Mouse (Mus musculus): ENCODE measurements around the gene St3gal2.
A peak's percentile ranks its signal among the peaks of the same experiment; 100 is the strongest.
"Not testable (repeated sequence)": the region's sequence is repeated elsewhere in the genome, so short reads cannot be mapped to it uniquely, and the experiment has no call there.

St3gal2 gene

DNA sequence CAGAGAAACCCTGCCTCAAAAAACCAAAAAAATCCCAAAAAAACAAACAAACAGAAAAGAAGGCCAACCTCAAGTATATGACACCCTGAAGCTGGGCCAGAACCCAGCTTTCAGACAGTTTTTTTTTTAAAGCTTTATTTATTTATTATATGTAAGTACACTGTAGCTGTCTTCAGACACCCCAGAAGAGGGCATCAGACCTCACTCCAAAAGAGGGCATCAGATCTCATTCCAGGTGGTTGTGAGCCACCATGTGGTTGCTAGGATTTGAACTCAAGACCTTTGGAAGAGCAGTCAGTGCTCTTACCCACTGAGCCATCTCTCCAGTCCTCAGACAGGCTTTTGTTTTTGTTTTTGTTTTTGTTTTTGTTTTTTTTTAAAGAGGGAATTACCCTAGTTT, 9.9 kb upstream of the St3gal2 start:
- not testable (repeated sequence) for DNase-seq (ENCODE audit: extremely low read depth, insufficient read length, low spot score)

- peak; percentile 39 for DNase-seq (ENCODE audit: extremely low read depth, insufficient read length, low spot score)
These were observed 7.8 kb upstream of the St3gal2 start for GRCm38 (mm10) chr8:110911576-110912570.

DNA sequence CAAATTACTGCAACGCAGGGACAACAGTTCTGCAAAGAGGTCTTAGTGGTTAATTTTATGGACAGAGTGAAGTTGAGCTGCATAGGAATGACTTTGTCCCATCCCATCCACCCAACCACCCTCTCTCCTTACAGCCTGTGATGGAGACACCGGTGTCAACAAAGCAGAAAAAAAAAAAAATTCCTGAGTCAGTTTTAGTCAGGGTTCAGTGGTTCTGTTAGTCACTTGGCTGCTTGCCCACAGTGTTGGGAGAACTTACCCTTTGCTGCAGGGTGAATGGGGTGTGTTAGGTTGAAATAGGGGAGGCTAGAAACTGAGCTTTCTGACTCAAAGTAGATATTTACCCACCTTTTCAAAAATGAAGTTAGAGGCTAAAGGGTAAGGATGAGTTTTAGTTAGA, 2.3 kb upstream of the St3gal2 start:
- peak; percentile 60 for DNase-seq (ENCODE audit: extremely low read depth, insufficient read length, low spot score)

DNA sequence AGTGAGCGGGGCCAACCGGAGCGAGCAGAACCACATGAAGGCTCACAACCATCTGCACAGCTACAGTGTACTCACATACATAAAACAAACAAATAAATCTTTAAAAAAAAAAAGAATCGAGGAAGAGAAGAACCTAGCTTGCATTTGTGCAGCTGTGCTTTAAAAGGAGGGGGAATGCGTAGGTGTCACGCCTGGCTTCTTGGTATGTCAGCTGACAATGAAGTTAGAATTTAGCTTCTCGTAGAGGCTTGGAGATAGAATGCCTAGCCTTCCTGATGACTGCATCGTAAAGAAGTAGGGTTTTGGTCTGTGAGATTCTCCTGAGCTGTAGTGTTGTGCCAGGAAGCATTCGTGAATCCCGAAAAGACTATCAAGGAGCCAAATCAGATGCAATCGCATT, 1.7 kb upstream of the St3gal2 start:
- DNase-seq (ENCODE audit: extremely low read depth, insufficient read length, low spot score), result no peak

GRCm38 (mm10) chr8:110918460-110918859, 1.3 kb upstream of the St3gal2 start:
- DNase-seq (ENCODE audit: extremely low read depth, insufficient read length, low spot score), result no peak

DNA sequence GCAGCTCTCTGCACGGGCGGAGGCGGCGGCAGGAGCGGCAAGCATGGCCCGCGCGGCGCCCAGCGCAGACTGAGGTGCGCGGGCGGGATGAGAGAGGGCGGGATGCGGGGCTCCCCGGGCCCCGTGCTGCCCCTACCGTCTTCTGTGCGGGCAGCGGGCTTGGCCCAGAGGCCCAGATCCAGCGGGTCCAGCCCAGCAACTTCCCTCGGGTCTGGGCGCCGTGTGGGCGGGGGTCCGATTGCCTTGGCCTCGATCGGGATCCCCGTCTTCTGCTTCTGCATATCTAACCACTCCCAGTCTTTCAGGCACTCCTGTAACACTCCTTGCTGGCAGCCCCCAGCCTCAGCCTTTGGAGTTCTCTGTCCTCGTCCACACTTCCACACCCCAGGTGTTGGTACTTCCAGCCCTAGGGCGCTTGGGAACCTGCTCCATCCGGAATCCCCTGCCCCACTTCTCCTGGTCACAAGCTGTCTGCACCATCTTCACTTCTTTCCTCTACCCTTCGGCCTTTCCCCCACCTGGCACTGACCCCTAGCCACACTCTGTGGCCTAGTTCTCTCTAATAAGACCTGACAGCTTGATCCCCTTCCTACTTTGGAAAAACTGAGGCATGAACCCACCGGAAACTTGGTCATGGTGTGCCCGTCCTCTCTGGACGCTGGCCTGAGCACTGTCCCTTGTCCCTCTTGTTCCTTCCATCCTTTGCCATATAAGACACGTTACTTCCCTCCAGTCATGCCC, 480 bp downstream of the St3gal2 start:
- DNase-seq (ENCODE audit: extremely low read depth, insufficient read length, low spot score), result peak; percentile 45

DNA sequence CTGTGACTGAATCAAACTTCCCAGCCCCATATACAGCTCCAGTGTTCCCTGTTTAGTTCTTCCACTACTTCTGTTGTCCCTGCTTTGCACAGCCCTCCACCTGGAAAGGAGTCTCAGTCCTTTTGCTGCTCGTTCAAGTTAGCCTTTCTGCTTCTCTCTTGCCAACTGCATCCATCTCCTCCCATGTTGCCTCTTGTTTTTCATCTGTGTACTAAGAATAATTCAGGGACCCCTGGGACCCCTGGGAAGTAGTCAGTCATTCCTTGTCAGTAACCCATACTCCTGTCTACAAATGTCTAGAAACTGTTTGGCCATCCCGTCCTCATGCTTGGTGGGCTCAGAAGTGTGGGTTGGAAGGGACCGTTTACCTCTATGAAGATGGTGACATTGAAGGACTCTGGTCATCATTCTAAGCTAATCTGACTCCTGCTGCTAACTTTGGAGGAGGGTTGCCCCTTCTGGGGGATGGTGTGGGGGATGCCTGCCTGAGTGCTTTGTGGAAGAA, 1.1 kb downstream of the St3gal2 start:
- DNase-seq (ENCODE audit: extremely low read depth, insufficient read length, low spot score), result no peak

GRCm38 (mm10) chr8:110921492-110922230, 1.9 kb downstream of the St3gal2 start:
- DNase-seq (ENCODE audit: extremely low read depth, insufficient read length, low spot score), result no peak

GRCm38 (mm10) chr8:110925691-110926140, 6.0 kb downstream of the St3gal2 start:
- DNase-seq (ENCODE audit: extremely low read depth, insufficient read length, low spot score), result no peak

DNA sequence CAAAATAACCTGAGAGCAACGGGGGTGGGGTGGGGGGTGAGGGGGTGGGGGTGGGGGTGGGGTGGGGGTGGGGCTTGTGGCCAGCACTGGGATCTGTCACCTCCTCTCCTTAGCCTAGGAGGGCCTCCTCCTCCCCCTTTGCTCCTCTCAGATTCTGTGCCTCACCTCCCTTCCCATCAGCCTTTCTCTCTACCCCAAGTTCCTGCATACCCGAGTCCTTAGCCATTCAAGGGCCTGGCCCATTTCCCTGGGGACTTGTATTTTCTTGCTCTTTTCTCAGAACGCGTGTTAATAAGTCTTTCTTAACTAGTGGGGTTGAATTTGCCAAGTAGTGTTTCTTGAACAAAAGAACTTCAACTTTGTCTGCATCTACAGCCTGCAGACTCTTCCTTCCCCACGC, 7.0 kb downstream of the St3gal2 start:
- no peak for DNase-seq (ENCODE audit: extremely low read depth, insufficient read length, low spot score)

DNA sequence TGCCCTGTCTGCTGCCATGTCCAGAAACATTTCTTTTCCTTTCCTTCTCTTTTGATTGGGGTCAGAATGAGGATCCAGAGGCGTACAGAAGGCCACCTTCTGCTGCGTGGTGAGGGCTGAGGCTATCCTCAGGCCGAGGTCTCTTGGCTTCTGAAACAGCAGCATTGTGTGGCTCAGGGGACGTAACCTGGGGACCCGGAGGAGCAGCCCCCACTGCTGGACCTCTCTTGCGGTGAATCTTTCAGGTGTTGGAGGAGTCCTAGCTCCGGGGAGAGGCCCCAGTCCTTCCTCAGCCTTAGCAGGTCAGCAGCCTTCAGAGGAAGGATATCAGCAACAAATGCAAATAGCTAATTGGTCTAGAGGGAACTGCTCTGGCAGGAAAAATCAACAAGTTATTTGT, 8.7 kb downstream of the St3gal2 start:
- no peak for DNase-seq (ENCODE audit: extremely low read depth, insufficient read length, low spot score)

DNA sequence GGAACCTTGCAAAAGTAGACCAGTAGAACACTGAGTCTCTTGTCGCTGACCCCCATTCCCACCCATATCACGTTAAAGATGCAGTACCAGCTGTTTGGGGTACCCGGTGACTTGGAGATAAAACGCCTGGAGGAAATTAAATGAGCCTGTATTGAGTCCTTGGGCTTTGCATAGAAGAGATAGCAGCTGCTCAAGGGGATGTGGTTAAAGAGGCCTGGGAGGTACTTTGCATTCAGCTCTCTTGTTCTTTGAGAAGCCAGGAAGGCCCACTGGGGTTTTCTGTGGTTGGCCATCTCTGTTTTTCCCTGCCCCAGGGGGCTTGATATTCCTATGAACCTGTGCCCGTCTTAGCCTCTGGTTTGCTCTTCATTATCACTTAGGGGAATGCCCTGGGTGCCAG, 9.3 kb downstream of the St3gal2 start:
- DNase-seq (ENCODE audit: extremely low read depth, insufficient read length, low spot score), result no peak

GRCm38 (mm10) chr8:110929672-110930071, 9.9 kb downstream of the St3gal2 start:
- DNase-seq (ENCODE audit: extremely low read depth, insufficient read length, low spot score), result not testable (repeated sequence)

GRCm38 (mm10) chr8:110931176-110931939, 11.6 kb downstream of the St3gal2 start:
- no peak for DNase-seq (ENCODE audit: extremely low read depth, insufficient read length, low spot score)

GRCm38 (mm10) chr8:110932444-110932843, 12.7 kb downstream of the St3gal2 start:
- no peak for DNase-seq (ENCODE audit: extremely low read depth, insufficient read length, low spot score)

DNA sequence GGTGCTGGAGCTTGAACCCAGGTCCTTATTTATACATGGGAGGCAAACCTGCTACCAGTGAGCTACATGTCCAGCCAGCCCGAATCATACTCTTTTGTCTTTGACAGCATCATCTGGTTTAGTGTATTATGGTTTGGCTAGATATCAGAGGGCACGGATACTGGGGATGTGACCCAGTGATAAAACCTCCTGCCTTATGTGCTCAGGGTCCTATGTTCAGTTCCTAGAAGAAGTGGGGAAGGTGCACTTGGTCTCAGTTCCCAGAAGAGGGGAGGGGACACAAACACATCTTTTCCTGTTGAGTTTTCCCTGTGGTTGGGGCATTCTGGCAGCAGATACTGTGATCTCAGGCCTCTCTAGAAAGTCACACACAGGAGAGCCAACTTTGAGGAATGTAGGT, 13.6 kb downstream of the St3gal2 start:
- no peak for DNase-seq (ENCODE audit: extremely low read depth, insufficient read length, low spot score)

DNA sequence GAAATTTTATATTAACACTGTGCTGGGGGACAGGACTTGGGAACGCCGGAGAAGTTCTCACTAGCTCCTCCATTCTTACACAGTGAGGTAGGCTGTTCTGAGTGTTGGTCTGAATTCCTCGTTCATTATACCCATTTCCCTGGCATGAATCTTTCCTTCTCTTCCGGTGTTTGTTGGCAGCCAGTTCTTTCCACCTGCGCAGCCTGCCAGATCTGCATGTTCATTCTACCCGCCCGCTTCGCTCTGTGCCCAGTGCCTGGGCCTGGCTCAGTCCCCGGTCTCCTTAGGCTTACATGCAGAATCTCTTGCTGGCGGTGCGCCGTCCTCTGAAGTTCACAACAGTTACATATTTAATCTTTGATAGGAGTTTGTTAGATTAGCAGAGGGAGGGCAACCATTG, 16.5 kb downstream of the St3gal2 start:
- DNase-seq (ENCODE audit: extremely low read depth, insufficient read length, low spot score), result no peak

DNA sequence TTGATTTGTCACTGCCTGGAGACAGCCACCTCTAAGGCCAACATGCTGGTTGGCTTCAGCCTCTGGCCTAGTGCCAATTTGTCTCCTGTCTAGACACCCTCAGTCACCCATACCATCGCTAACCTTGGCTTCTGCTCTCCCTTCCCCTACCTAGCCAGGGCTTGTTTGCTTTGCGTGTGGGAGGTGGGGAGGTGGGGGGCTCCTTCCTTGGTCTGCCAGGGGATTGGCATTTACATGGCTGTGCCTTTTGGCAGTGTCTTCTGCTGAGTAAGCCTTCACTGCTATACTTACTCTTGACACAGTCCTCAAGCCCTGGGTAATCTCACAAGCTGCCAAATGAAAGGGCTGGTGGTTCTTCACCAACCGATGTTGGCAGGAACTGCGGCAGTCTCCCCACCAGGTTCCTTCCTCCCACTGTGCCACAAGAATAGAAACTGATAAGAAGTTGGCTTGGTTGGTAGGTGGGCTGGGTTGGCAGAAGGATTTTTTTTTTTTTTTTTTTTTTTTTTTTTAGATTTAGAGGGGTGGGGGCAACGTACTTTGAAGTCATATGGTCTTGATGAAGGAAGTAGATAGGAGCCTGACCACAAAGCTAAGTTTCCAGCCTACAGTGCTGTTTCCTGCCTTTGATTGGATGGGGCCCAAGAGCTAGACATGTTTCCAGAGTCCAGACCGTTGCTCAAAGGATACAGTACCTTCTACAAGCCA, 19.3 kb downstream of the St3gal2 start:
- DNase-seq (ENCODE audit: extremely low read depth, insufficient read length, low spot score), result peak; percentile 78

GRCm38 (mm10) chr8:110940682-110941452, 21.1 kb downstream of the St3gal2 start:
- DNase-seq (ENCODE audit: extremely low read depth, insufficient read length, low spot score), result peak; percentile 48

All from 3134 (cell line).